Mouse (Mus musculus) mouse embryonic stem cell (cell line): ENCODE measurements around the gene Hps3.
"Not testable (repeated sequence)": the region's sequence is repeated elsewhere in the genome, so short reads cannot be mapped to it uniquely, and the experiment has no call there.

Source experiments
- in situ Hi-C, 2 experiments: fragments of 300-500 bp; cut with MboI; formaldehyde crosslinking; loops; 1 replicate in 1 of 2; 3 replicates in 1 of 2; pipeline ENCODE4 v1.14.3; 2019 to 2020; ENCODE audit warnings: low sequenced_read_pairs in 2 of 2, low pct_unique_long_range_greater_than_20kb in 1 of 2, mixed read lengths in 1 of 2; ENCODE audit not compliant: unreplicated experiment in 1 of 2

Gene Hps3

DNA sequence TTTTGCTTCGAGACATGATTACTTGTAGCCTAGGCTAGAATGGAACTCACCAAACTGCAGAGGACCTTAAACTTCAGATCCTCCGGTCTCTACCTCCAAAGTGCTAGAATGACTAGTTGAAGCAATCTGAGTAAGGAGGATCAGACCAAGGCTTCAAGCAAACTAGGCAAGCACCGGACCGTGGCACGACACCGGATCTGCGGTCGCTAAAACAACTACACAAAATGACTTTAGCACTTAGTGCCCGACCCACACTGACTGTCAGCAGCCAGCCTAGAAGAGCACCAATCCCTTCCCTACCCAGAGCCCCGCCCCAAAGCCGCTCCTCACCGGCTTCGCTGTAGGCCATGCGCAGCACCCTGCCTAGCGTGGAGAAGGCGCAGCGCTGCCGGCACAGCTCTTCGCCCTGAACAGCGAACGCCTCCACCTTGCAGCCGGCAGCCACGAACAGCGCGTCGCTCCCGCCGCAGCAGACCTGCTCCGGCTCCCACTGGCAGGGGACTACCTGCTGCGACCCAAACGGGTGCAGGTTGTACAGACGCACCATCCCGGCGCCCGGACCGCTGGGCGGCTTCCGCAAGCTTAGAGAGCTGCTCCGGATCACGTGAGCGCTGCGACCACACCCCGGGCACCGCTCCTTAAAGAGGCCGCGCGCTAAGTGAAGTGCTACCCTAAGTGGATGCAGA lies at the start of gene Hps3:
Hps3 (minus strand) TSS at position 597 of the 686 bp plus-strand sequence.
- in situ Hi-C loops: no loop called here

DNA sequence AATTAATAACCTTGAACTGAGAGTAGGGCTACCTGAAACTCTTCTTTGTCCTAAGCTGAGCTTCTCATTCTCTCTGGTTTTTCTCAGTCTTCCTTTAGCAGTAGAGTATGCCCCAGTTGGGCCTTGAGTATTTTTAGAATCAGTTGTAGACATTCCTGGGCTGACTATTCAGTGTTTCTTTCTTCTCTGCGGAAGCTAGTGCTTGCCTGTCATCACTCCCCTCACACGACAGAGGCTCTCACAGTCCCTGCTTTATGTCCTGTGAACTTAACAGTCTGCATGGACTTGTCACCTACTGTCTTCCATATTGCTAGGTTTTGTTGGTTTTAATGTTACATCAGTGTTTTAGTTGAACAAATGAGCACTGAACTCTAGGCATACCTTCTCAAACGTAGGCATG lies 47.0 kb upstream of the Hps3 start:
- in situ Hi-C loops: no loop called here

GRCm38 (mm10) chr3:20076145-20077053 lies 41.3 kb upstream of the Hps3 start:
- in situ Hi-C loops: no loop called here

DNA sequence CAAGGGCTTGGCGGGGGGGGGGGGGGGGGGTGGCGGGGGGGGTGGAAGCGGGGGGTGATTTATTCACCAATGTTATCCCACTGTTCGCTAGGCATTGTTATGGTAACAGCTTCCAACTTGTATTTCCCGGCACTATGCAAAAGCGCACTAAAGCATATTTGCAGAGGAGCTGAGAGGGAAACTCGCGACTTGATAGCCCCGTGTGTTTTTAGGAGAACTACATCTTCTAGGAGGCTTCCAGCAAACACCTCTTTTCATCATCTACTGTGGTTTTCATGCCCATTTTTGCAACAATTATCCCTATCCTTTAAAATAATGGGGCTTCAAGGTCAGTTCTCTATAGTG lies 23.1 kb upstream of the Hps3 start:
- in situ Hi-C loops: no loop called here

DNA sequence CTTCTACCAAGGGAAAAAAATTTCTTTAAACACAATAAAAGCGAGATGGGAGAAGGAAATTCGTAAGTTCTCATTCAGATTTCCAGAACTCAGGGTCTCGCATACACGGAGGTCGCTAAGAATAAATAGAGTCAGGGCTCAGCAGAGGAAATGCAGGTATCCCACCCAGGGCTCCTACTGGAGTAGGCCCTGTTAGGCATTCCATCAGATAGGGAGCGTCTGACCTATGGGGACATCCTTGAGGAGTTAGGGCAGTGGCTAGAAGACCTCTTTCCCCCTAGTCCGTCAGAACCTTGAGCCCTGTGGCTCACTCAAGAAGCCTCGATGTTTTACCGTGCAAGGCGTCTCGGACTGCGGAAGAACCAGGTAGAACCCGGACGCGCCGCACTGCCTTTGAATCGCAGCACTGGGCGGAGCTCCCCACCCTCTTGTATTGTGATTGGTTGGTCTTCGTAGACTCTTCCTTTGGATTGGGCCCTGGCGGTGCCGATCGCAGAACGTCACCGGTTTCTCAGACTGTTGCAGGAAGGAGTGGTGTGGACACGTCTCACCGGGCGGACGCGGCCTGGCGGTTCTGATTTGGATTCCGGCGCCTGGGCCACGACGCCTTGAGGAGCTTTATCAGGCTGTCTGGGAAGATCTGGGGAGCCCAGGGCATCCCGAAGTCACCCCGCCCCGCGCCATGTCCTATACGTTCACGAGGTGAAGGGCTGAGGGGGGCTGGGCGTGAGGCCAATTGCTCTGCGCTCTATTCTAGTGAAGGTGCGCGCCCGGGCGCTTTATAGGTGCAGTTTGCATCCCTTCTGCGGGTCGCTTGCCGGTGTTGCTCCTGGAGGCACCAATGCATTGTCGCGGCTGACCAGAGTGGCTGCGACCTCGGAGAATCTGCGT lies 22.4 kb upstream of the Hps3 start, which contains the start of gene Hltf:
Hltf (plus strand) TSS at position 506 of the 891 bp plus-strand sequence.
- in situ Hi-C loops: no loop called here

- in situ Hi-C loops: not testable (repeated sequence)
Measured at GRCm38 (mm10) chr3:20044736-20045135, 9.6 kb upstream of the Hps3 start.

DNA sequence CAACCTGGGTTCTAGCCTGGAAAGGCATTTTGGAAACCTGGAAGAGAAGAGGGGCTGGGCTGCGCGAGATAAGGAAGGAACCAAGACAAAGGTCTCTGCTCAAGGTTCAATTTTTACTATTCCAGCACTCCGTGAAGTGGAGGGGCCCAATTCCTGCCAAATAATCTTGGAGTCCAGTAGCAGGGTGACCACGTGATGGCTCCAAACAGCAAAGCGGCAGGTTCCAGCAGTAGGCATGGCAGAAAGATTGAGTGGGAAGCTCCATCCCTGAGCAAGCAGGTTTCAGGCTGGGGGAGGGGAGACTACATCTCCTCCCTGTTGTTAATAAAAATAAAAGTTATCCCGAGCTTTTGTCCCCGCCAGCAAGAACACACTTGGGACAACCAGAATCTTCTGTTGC lies 6.3 kb upstream of the Hps3 start:
- in situ Hi-C loops: not testable (repeated sequence)

DNA sequence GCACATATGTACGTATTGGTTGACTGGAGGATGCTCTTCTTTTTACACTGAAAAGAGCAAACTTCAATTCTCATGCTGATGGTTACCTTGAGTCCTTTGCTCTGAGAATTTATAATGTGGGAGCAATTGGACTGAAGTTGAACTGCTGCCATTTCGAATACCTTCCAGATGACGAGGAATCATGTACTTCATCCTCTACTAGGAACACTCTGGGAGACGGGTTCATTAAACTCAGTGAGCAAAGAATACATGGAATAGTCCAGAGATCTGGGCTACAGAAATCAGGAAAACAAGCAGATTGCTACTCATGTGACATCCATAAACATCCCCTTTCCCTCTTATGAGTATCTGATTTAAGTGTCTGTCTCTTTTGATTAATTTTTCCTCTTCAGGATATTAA lies 954 bp upstream of the Hps3 start:
- in situ Hi-C loops: no loop called here

GRCm38 (mm10) chr3:20033761-20034718 lies 1.1 kb downstream of the Hps3 start:
- in situ Hi-C loops: no loop called here

- in situ Hi-C loops: no loop called here
Measured at GRCm38 (mm10) chr3:20030807-20031206, 4.3 kb downstream of the Hps3 start.

- in situ Hi-C loops: no loop called here
Measured at GRCm38 (mm10) chr3:20028640-20029039, 6.5 kb downstream of the Hps3 start.

DNA sequence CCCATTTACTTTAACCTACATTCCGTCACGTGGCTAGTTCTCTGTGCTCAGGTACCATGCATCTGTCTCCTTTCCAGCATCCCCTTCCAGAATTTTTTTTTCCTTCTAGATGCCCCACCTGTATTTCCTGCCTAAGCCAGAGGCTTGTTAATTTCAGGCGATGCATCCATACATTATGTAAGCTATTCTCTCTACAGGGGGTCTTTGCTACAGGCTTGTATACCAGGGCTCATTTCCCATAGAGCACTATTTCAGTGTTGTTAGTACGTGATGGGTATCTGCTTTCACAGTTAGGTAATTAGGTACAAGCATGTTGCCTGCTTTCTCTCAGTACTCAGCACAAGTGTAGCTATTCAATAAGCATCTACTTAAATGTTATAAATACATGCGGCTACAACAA lies 7.3 kb downstream of the Hps3 start:
- in situ Hi-C loops: no loop called here

DNA sequence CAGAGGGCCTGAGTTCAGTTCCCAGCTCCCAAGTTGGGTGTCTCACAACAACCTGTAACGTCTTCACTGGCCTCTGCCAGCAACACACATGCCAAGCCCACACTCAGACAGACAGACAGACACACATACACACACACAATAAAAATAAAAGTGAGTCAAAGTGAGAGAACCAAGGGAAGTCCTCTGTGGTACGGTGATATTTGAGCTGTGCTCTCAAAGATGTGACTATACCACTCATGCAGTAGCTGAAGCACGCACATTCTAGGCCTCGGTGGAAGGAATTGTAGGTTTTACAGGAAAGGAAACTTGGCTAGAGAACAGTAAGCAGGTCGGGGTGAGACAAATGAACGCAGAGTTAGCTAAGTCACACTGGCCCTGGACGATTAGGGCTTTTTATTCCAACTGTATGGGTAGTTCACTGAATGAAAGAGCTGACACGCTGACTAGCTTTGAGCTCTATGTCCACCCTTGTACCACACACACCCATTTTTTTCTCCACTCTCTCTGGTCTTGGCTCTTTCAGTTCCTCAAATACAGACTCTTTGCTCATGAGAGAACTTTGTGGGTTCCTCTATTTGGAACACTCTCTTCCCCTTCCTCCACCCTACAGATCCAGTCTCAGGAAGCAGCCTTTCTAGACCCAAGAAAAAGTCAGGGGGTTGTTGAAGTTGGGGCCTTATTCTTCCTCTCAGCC lies 8.0 kb downstream of the Hps3 start:
- in situ Hi-C loops: no loop called here

DNA sequence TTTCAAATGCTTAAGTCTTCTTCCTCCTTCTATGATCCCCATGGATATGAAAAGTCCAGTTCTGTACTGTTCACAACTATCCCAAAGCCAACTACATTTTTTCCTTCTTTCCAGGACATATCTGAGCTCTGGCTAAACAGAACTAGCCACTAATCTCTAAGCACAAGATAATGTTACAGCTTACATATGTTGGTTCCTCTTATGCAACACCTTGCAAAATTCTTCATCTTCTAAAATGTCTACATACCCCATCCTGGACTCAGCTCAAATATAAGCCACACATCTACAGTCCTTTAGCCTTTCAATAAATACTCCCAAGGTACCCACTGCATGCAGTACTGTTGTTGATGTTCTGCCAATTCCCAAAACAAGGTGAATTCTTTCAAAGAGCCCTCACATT lies 8.6 kb downstream of the Hps3 start:
- in situ Hi-C loops: no loop called here

GRCm38 (mm10) chr3:20023832-20024231 lies 11.3 kb downstream of the Hps3 start:
- in situ Hi-C loops: no loop called here

GRCm38 (mm10) chr3:20018076-20018475 lies 17.0 kb downstream of the Hps3 start:
- in situ Hi-C loops: no loop called here

- in situ Hi-C loops: no loop called here
Measured at GRCm38 (mm10) chr3:20014454-20014853, 20.7 kb downstream of the Hps3 start.
